Comparison of ENCODE assay signal across 8 mouse cellular contexts in the genomic region with DNA sequence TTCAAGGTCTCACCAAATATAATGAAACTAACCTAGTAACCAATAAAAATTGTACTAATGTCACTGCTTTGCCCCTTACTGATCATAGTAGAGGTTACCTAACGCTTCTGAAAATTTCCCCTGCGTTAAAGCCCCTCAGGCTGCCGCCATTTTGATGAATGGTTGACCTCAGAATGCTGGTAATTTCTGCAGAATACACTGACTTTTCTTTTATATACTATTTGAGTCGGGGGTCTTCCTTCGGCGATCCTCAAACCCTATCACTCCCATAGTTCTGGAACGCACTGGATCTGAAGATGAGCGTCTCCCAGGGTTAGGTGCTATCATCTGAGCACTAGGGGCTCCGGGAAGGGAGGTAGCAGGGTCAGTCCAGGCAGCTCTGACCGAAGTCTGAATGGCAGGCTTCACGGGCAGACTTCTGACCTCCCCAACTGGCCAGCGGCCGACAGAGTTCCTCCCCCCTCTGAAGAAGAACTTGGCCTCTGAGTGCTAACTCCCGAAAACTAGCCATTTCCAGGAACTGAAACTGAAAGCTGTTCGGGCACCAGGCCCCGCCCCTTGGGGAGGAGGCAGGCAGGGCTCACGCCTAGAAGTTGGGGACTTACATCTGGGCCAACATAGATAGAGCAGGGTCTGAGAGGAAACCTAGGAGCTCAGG. TPM values are rescaled to one million over a fixed set of nuclear protein-coding genes. Genes with fewer than 3 reads are reported as not detected.
A peak's percentile ranks its signal among the peaks of the same experiment; 100 is the strongest.
DNase-seq lines count a peak whose midpoint lies in the region; ATAC-seq lines count a peak whose summit lies in the region.

No protein-coding gene starts in this region.

- H3K4me3 ChIP-seq in forebrain, embryonic 13.5 days: peak overlapping the region; percentile 25
- H3K4me3 ChIP-seq in heart, embryonic 16.5 days (ENCODE audit: low read length): peak overlapping the region; percentile 77
- peak overlapping the region; percentile 79 for H3K4me3 ChIP-seq in liver, embryonic 15.5 days (replicated peaks)
- peak overlapping the region; percentile 50 for H3K4me3 ChIP-seq in stomach, embryonic 15.5 days (replicated peaks)

- peak; percentile 88 for DNase-seq in 416B (ENCODE audit: low read depth)
- DNase-seq in adrenal gland, postnatal 25 days: peak; percentile 86
- peak; percentile 93 for DNase-seq in kidney, postnatal 14 days
- DNase-seq in natural killer cell, adult 2 months (ENCODE audit: low spot score in 2 of 2): peak; percentile 80 to 86

- no peaks in the 10 kb centered on the region for H3K9me3 ChIP-seq in forebrain, embryonic 13.5 days (replicated peaks)
- H3K9me3 ChIP-seq in heart, embryonic 16.5 days (replicated peaks; ENCODE audit: control insufficient read depth, low read length): no peaks in the 10 kb centered on the region
- no peaks in the 10 kb centered on the region for H3K9me3 ChIP-seq in liver, embryonic 15.5 days (replicated peaks)
- no peaks in the 10 kb centered on the region for H3K9me3 ChIP-seq in stomach, embryonic 15.5 days

- 57% methylated on average over 17 of the region's 17 CpGs for WGBS in forebrain, embryonic 13.5 days
- WGBS in heart, embryonic 16.5 days: 21% methylated on average over 17 of the region's 17 CpGs
- WGBS in liver, embryonic 15.5 days (ENCODE audit: insufficient replicate concordance): 13% methylated on average over 17 of the region's 17 CpGs
- WGBS in stomach, embryonic 15.5 days: 23% methylated on average over 17 of the region's 17 CpGs

- peaks cover 4% of the 10 kb centered on the region; the same call in 1 of the 2 replicates for H3K4me1 ChIP-seq in forebrain, embryonic 13.5 days
- H3K4me1 ChIP-seq in heart, embryonic 16.5 days (ENCODE audit: control insufficient read depth, insufficient read depth, low read length): peaks cover 22% of the 10 kb centered on the region
- H3K4me1 ChIP-seq in liver, embryonic 15.5 days (replicated peaks): peaks cover 78% of the 10 kb centered on the region
- peaks cover 16% of the 10 kb centered on the region; the same call in 1 of the 2 replicates for H3K4me1 ChIP-seq in stomach, embryonic 15.5 days

- no peaks in the 10 kb centered on the region for H3K36me3 ChIP-seq in forebrain, embryonic 13.5 days (ENCODE audit: poor library complexity, severe bottlenecking)
- H3K36me3 ChIP-seq in heart, embryonic 16.5 days (ENCODE audit: control insufficient read depth, insufficient read depth): no peaks in the 10 kb centered on the region
- H3K36me3 ChIP-seq in liver, embryonic 15.5 days (replicated peaks): 0 out of 2 replicates have a peak, but pooled peaks cover 3% of the 10 kb centered on the region
- no peaks in the 10 kb centered on the region for H3K36me3 ChIP-seq in stomach, embryonic 15.5 days

- peak overlapping the region; percentile 39 for H3K4me2 ChIP-seq in forebrain, embryonic 13.5 days
- peak overlapping the region; percentile 80 for H3K4me2 ChIP-seq in heart, embryonic 16.5 days (ENCODE audit: low read depth, low read length)
- H3K4me2 ChIP-seq in liver, embryonic 15.5 days: peak overlapping the region; percentile 78
- H3K4me2 ChIP-seq in stomach, embryonic 15.5 days: peak overlapping the region; percentile 65

- ATAC-seq in forebrain, embryonic 13.5 days: no peak
- ATAC-seq in heart, embryonic 16.5 days (replicated peaks; ENCODE audit: extremely low read depth, insufficient read depth, low FRiP score): peak; percentile 74
- peak; percentile 94 for ATAC-seq in liver, embryonic 15.5 days (ENCODE audit: insufficient read depth)
- peak; percentile 90 for ATAC-seq in stomach, embryonic 15.5 days (ENCODE audit: insufficient read depth, low FRiP score, low read depth)

- H3K27me3 ChIP-seq in forebrain, embryonic 13.5 days: no peaks in the 10 kb centered on the region
- no peaks in the 10 kb centered on the region for H3K27me3 ChIP-seq in heart, embryonic 16.5 days (ENCODE audit: control insufficient read depth, insufficient read depth, low read length)
- no peaks in the 10 kb centered on the region for H3K27me3 ChIP-seq in liver, embryonic 15.5 days
- no peaks in the 10 kb centered on the region for H3K27me3 ChIP-seq in stomach, embryonic 15.5 days (replicated peaks)

- H3K9ac ChIP-seq in forebrain, embryonic 13.5 days: no peak overlapping the region
- peak overlapping the region; percentile 82 for H3K9ac ChIP-seq in heart, embryonic 16.5 days (ENCODE audit: low read length)
- peak overlapping the region; percentile 79 for H3K9ac ChIP-seq in liver, embryonic 15.5 days
- no peak overlapping the region for H3K9ac ChIP-seq in stomach, embryonic 15.5 days

- H3K27ac ChIP-seq in forebrain, embryonic 13.5 days: no peak overlapping the region
- peak overlapping the region; percentile 66 for H3K27ac ChIP-seq in heart, embryonic 16.5 days (ENCODE audit: low read length)
- peak overlapping the region; percentile 87 for H3K27ac ChIP-seq in liver, embryonic 15.5 days (replicated peaks)
- peak overlapping the region; percentile 12; the same call in 1 of the 2 replicates for H3K27ac ChIP-seq in stomach, embryonic 15.5 days

RNA-seq across cellular contexts. Expression of gene Irgm2, which starts 15.1 kb away (rescaled TPM):
- 10.6 and 14.0 TPM in 2 replicates for total RNA-seq in adrenal gland, postnatal 25 days (2021)
- polyA plus RNA-seq in forebrain, embryonic 13.5 days (2015; fragmentation: Nextera tagmentation; extraction: Ambion mirVana): 0.29 and 0.49 TPM in 2 replicates
- 4.2 and 6.4 TPM in 2 replicates for polyA plus RNA-seq in heart, embryonic 16.5 days (2015; fragmentation: Nextera tagmentation; extraction: Ambion mirVana)
- polyA plus RNA-seq in liver, embryonic 15.5 days (2015; fragmentation: Nextera tagmentation; extraction: Ambion mirVana): 6.1 and 6.3 TPM in 2 replicates
- polyA plus RNA-seq in stomach, embryonic 15.5 days (2015; fragmentation: Nextera tagmentation; extraction: Ambion mirVana): 3.0 and 3.8 TPM in 2 replicates

RNA-seq across cellular contexts. Expression of gene Igtp, which starts 15.2 kb away (rescaled TPM):
- 8.8 and 11.8 TPM in 2 replicates for total RNA-seq in adrenal gland, postnatal 25 days (2021)
- polyA plus RNA-seq in forebrain, embryonic 13.5 days (2015; fragmentation: Nextera tagmentation; extraction: Ambion mirVana): 0.83 and 0.94 TPM in 2 replicates
- 8.2 and 12.3 TPM in 2 replicates for polyA plus RNA-seq in heart, embryonic 16.5 days (2015; fragmentation: Nextera tagmentation; extraction: Ambion mirVana)
- polyA plus RNA-seq in liver, embryonic 15.5 days (2015; fragmentation: Nextera tagmentation; extraction: Ambion mirVana): 9.9 and 11.2 TPM in 2 replicates
- 4.3 and 4.9 TPM in 2 replicates for polyA plus RNA-seq in stomach, embryonic 15.5 days (2015; fragmentation: Nextera tagmentation; extraction: Ambion mirVana)

RNA-seq across cellular contexts. Expression of gene Mrpl22, which starts 43.1 kb away (rescaled TPM):
- total RNA-seq in adrenal gland, postnatal 25 days (2021): 70.7 and 72.0 TPM in 2 replicates
- polyA plus RNA-seq in forebrain, embryonic 13.5 days (2015; fragmentation: Nextera tagmentation; extraction: Ambion mirVana): 119 and 135 TPM in 2 replicates
- polyA plus RNA-seq in heart, embryonic 16.5 days (2015; fragmentation: Nextera tagmentation; extraction: Ambion mirVana): 112 TPM in 2 replicates
- polyA plus RNA-seq in liver, embryonic 15.5 days (2015; fragmentation: Nextera tagmentation; extraction: Ambion mirVana): 79.1 and 90.7 TPM in 2 replicates
- 123 and 134 TPM in 2 replicates for polyA plus RNA-seq in stomach, embryonic 15.5 days (2015; fragmentation: Nextera tagmentation; extraction: Ambion mirVana)

RNA-seq across cellular contexts. Expression of gene Gemin5, which starts 46.2 kb away (rescaled TPM):
- 23.3 and 26.5 TPM in 2 replicates for total RNA-seq in adrenal gland, postnatal 25 days (2021)
- 13.9 and 21.2 TPM in 2 replicates for polyA plus RNA-seq in forebrain, embryonic 13.5 days (2015; fragmentation: Nextera tagmentation; extraction: Ambion mirVana)
- polyA plus RNA-seq in heart, embryonic 16.5 days (2015; fragmentation: Nextera tagmentation; extraction: Ambion mirVana): 11.5 and 12.4 TPM in 2 replicates
- polyA plus RNA-seq in liver, embryonic 15.5 days (2015; fragmentation: Nextera tagmentation; extraction: Ambion mirVana): 9.3 and 9.8 TPM in 2 replicates
- polyA plus RNA-seq in stomach, embryonic 15.5 days (2015; fragmentation: Nextera tagmentation; extraction: Ambion mirVana): 18.8 and 19.8 TPM in 2 replicates

Comparison
In these comparisons a context has a peak if more than half of its experiments do, and no peak if none do; other contexts are left out.
1. H3K4me3 ChIP-seq: peak in every context shown above with its lines; median percentile 79 in liver, embryonic 15.5 days; 77 in heart, embryonic 16.5 days; 50 in stomach, embryonic 15.5 days; 25 in forebrain, embryonic 13.5 days.
2. H3K9ac ChIP-seq: peak in heart, embryonic 16.5 days (single experiment) and liver, embryonic 15.5 days (single experiment); none in forebrain, embryonic 13.5 days (single experiment) and stomach, embryonic 15.5 days (single experiment).
3. Peak in every context shown above with its lines, with median percentiles within 50 percentile points of each other: DNase-seq and H3K4me2 ChIP-seq.